Mouse (Mus musculus) B cell, adult 62 days (primary cell): ENCODE data around the gene Bdnf. TPM values are rescaled to one million over a fixed set of nuclear protein-coding genes. Genes with fewer than 3 reads are reported as not detected.

Experiments used
- total RNA-seq: library from RNA; stranded (reverse); gene quantifications from 4 replicates; pipeline ENCODE4 v1.2.4, GENCODE M21; 2023

The Bdnf gene
- not detected in 4 replicates for total RNA-seq

DNA sequence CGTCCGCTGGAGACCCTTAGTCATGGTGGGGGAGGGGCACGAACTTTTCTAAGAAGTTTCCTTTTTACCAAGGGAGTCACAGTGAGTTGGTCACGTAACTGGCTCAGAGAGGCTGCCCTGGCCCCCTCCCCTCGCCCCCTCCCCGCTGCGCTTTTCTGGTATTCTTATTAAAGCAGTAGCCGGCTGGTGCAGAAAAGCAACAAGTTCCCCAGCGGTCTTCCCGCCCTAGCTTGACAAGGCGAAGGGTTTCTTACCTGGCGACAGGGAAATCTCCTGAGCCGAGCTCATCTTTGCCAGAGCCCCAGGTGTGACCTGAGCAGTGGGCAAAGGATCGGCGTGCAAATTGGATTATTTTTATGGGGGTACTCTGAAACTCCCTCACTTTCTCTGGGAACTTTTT is at the start of gene Bdnf:
TSS of gene Bdnf (plus strand) at position 169 of the 400 bp plus-strand sequence.

Other genes with a start within 250 kb of the Bdnf start
- gene Lin7c, start 216.2 kb downstream of the Bdnf start, total RNA-seq = 69.6 to 80.8 TPM (median 71.0 TPM) in 4 replicates
- 0.27 to 0.85 TPM (median 0.49 TPM) in 4 replicates for gene Lgr4, start 242.9 kb downstream of the Bdnf start, total RNA-seq